Mouse (Mus musculus) CH12.LX (cell line): ENCODE results near the gene Hnrnpr. TPM values are rescaled to one million over a fixed set of nuclear protein-coding genes. Genes with fewer than 3 reads are reported as not detected.

Source experiments
- DNase-seq: peaks from one replicate; pipeline ENCODE4 v3.0.0-alpha.2; 2013; ENCODE audit errors: extremely low read depth
- H3K27ac ChIP-seq: 2 replicates; pipeline ENCODE4 v1.5.1; 2012; ENCODE audit warnings: low read depth, mild to moderate bottlenecking, control low read depth, moderate library complexity; ENCODE audit not compliant: insufficient read depth
- H3K27me3 ChIP-seq: replicated peaks from 2 replicates; pipeline ENCODE3; 2012; ENCODE audit warnings: inconsistent platforms
- H3K36me3 ChIP-seq, 2 experiments: replicated peaks in 1 of 2; 2 replicates each; pipeline versions ENCODE3 to v1.6.1; 2012; ENCODE audit warnings: inconsistent platforms in 1 of 2, low read length in 1 of 2, mild to moderate bottlenecking in 1 of 2, mixed read lengths in 1 of 2, moderate library complexity in 1 of 2; ENCODE audit not compliant: control insufficient read depth in 1 of 2, insufficient read depth in 1 of 2
- H3K4me1 ChIP-seq, 2 experiments: 2 replicates each; pipeline ENCODE4 v1.6.1; 2012; ENCODE audit warnings: inconsistent platforms in 1 of 2, moderate library complexity in 1 of 2; ENCODE audit not compliant: insufficient read depth in 2 of 2, control insufficient read depth in 1 of 2
- H3K4me2 ChIP-seq: 2 replicates; pipeline ENCODE4 v1.6.1; 2012; ENCODE audit warnings: low read depth, mild to moderate bottlenecking, control low read depth; ENCODE audit not compliant: poor library complexity, insufficient read depth, severe bottlenecking
- H3K4me3 ChIP-seq, 3 experiments: fragments of 150-350 bp in 1 of 3; sonication (generic) in 1 of 3; replicated peaks in 1 of 3; 2 replicates each; pipeline versions ENCODE3 to v1.5.1; 2011 to 2012; ENCODE audit warnings: low read depth in 2 of 3, low read length in 2 of 3, mild to moderate bottlenecking in 2 of 3, moderate library complexity in 2 of 3, control low read depth in 1 of 3, improper control_type of control experiment in 1 of 3, inconsistent platforms in 1 of 3, mixed read lengths in 1 of 3; ENCODE audit not compliant: poor library complexity in 1 of 3
- H3K79me2 ChIP-seq: replicated peaks from 2 replicates; pipeline ENCODE4 v1.6.1; 2012; ENCODE audit warnings: mild to moderate bottlenecking, moderate library complexity; ENCODE audit not compliant: control insufficient read depth, poor library complexity, insufficient read depth, severe bottlenecking; ENCODE audit errors: extremely low read depth
- H3K9ac ChIP-seq: 2 replicates; pipeline ENCODE4 v1.6.1; 2012; ENCODE audit warnings: low read depth, mild to moderate bottlenecking, control low read depth, moderate library complexity; ENCODE audit not compliant: insufficient read depth
- H3K9me3 ChIP-seq: replicated peaks from 2 replicates; pipeline ENCODE3; 2012; ENCODE audit warnings: low read length, inconsistent platforms, mixed read lengths
- BHLHE40 ChIP-seq: IDR thresholded peaks from 2 replicates; pipeline ENCODE4 v1.6.1; 2011; ENCODE audit warnings: mild to moderate bottlenecking, low read depth, low read length, improper control_type of control experiment
- CHD1 ChIP-seq: IDR thresholded peaks from 2 replicates; pipeline ENCODE4 v1.6.1; 2012; ENCODE audit warnings: low read depth, low read length, improper control_type of control experiment, inconsistent platforms
- CHD2 ChIP-seq: IDR thresholded peaks from 2 replicates; pipeline ENCODE4 v1.6.1; 2011; ENCODE audit warnings: low read length, improper control_type of control experiment
- CTCF ChIP-seq, 2 experiments: IDR thresholded peaks in 1 of 2; conservative IDR thresholded peaks in 1 of 2; 2 replicates each; pipeline ENCODE4 v1.5.1; 2011 to 2012; ENCODE audit warnings: low read depth in 2 of 2, low read length in 2 of 2, improper control_type of control experiment in 1 of 2, inconsistent platforms in 1 of 2, mild to moderate bottlenecking in 1 of 2, moderate library complexity in 1 of 2
- E2F4 ChIP-seq: IDR thresholded peaks from 2 replicates; pipeline ENCODE4 v1.6.1; 2011; ENCODE audit warnings: low read depth, low read length, improper control_type of control experiment; ENCODE audit not compliant: insufficient replicate concordance
- ELF1 ChIP-seq: IDR thresholded peaks from 2 replicates; pipeline ENCODE4 v1.6.1; 2014; ENCODE audit warnings: low read depth, mild to moderate bottlenecking, inconsistent platforms, low read length, improper control_type of control experiment
- EP300 ChIP-seq: IDR thresholded peaks from 2 replicates; pipeline ENCODE4 v1.6.1; 2011; ENCODE audit warnings: low read length, improper control_type of control experiment
- ETS1 ChIP-seq: conservative IDR thresholded peaks from 2 replicates; pipeline ENCODE4 v1.6.1; 2012; ENCODE audit warnings: low read depth, mild to moderate bottlenecking, inconsistent platforms, low read length, improper control_type of control experiment, moderate library complexity
- GABPA ChIP-seq: IDR thresholded peaks from 2 replicates; pipeline ENCODE4 v1.6.1; 2012; ENCODE audit warnings: low read depth, low read length, improper control_type of control experiment, inconsistent platforms; ENCODE audit not compliant: insufficient replicate concordance
- HCFC1 ChIP-seq: IDR thresholded peaks from 2 replicates; pipeline ENCODE4 v1.6.1; 2012; ENCODE audit warnings: low read depth, mild to moderate bottlenecking, inconsistent platforms, low read length, improper control_type of control experiment
- JUN ChIP-seq: IDR thresholded peaks from 2 replicates; pipeline ENCODE4 v1.6.1; 2011; ENCODE audit warnings: low read depth, mild to moderate bottlenecking, low read length, improper control_type of control experiment, moderate library complexity; ENCODE audit not compliant: insufficient read depth
- JUND ChIP-seq: conservative IDR thresholded peaks from 2 replicates; pipeline ENCODE4 v1.6.1; 2011; ENCODE audit warnings: low read depth, low read length, improper control_type of control experiment
- KAT2A ChIP-seq: IDR thresholded peaks from 2 replicates; pipeline ENCODE4 v1.6.1; 2012; ENCODE audit warnings: low read length, improper control_type of control experiment, inconsistent platforms; ENCODE audit not compliant: insufficient replicate concordance
- MAFK ChIP-seq: IDR thresholded peaks from 2 replicates; pipeline ENCODE4 v1.6.1; 2011; ENCODE audit warnings: low read length, improper control_type of control experiment; ENCODE audit not compliant: insufficient replicate concordance
- MAZ ChIP-seq: IDR thresholded peaks from 2 replicates; pipeline ENCODE4 v1.6.1; 2012; ENCODE audit warnings: low read depth, mild to moderate bottlenecking, inconsistent platforms, low read length, improper control_type of control experiment, moderate library complexity
- MEF2A ChIP-seq: IDR thresholded peaks from 2 replicates; pipeline ENCODE4 v1.6.1; 2014; ENCODE audit warnings: low read depth, mild to moderate bottlenecking, inconsistent platforms, low read length, improper control_type of control experiment, borderline replicate concordance
- MXI1 ChIP-seq: IDR thresholded peaks from 2 replicates; pipeline ENCODE4 v1.6.1; 2011; ENCODE audit warnings: mild to moderate bottlenecking, low read depth, low read length, improper control_type of control experiment
- MYC ChIP-seq: IDR thresholded peaks from 2 replicates; pipeline ENCODE4 v1.6.1; 2011; ENCODE audit warnings: low read depth, mild to moderate bottlenecking, improper control_type of control experiment, low read length
- NELFE ChIP-seq: IDR thresholded peaks from 2 replicates; pipeline ENCODE4 v1.6.1; 2011; ENCODE audit warnings: low read depth, low read length, improper control_type of control experiment
- NRF1 ChIP-seq: IDR thresholded peaks from 2 replicates; pipeline ENCODE4 v1.6.1; 2014; ENCODE audit warnings: low read depth, mild to moderate bottlenecking, inconsistent platforms, low read length, improper control_type of control experiment, moderate library complexity
- PAX5 ChIP-seq: IDR thresholded peaks from 2 replicates; pipeline ENCODE4 v1.6.1; 2012; ENCODE audit warnings: low read length, inconsistent platforms, mixed read lengths
- POLR2A ChIP-seq: IDR thresholded peaks from 2 replicates; pipeline ENCODE4 v1.6.1; 2011; ENCODE audit warnings: low read depth, mild to moderate bottlenecking, improper control_type of control experiment, low read length
- POLR2AphosphoS2 ChIP-seq: IDR thresholded peaks from 2 replicates; pipeline ENCODE4 v1.6.1; 2011; ENCODE audit warnings: low read depth, low read length, improper control_type of control experiment
- RAD21 ChIP-seq: IDR thresholded peaks from 2 replicates; pipeline ENCODE4 v1.6.1; 2011; ENCODE audit warnings: low read depth, mild to moderate bottlenecking, low read length, improper control_type of control experiment, moderate library complexity
- SIN3A ChIP-seq: IDR thresholded peaks from 2 replicates; pipeline ENCODE4 v1.6.1; 2012; ENCODE audit warnings: low read length, improper control_type of control experiment, inconsistent platforms
- TBP ChIP-seq: conservative IDR thresholded peaks from 2 replicates; pipeline ENCODE4 v1.6.1; 2011; ENCODE audit warnings: low read depth, low read length, improper control_type of control experiment
- UBTF ChIP-seq: IDR thresholded peaks from 2 replicates; pipeline ENCODE4 v1.6.1; 2012; ENCODE audit warnings: low read depth, mild to moderate bottlenecking, inconsistent platforms, low read length, improper control_type of control experiment, moderate library complexity
- USF1 ChIP-seq: IDR thresholded peaks from 2 replicates; pipeline ENCODE4 v1.6.1; 2014; ENCODE audit warnings: low read depth, mild to moderate bottlenecking, inconsistent platforms, low read length, improper control_type of control experiment
- USF2 ChIP-seq: conservative IDR thresholded peaks from 2 replicates; pipeline ENCODE4 v1.6.1; 2011; ENCODE audit warnings: low read depth, low read length, improper control_type of control experiment
- ZC3H11A ChIP-seq: IDR thresholded peaks from 2 replicates; pipeline ENCODE4 v1.6.1; 2012; ENCODE audit warnings: low read depth, mild to moderate bottlenecking, inconsistent platforms, low read length, improper control_type of control experiment
- ZKSCAN1 ChIP-seq: IDR thresholded peaks from 2 replicates; pipeline ENCODE4 v1.6.1; 2012; ENCODE audit warnings: low read depth, inconsistent platforms, low read length, improper control_type of control experiment, borderline replicate concordance
- ZMIZ1 ChIP-seq: IDR thresholded peaks from 2 replicates; pipeline ENCODE4 v1.6.1; 2012; ENCODE audit warnings: low read depth, mild to moderate bottlenecking, inconsistent platforms, low read length, improper control_type of control experiment
- ZNF384 ChIP-seq: IDR thresholded peaks from 2 replicates; pipeline ENCODE4 v1.6.1; 2012; ENCODE audit warnings: low read depth, low read length, improper control_type of control experiment, inconsistent platforms
- dilution Hi-C: fragments of 300-500 bp; cut with MboI; formaldehyde crosslinking; loops from 2 replicates; pipeline ENCODE4 v1.14.3; 2020; ENCODE audit warnings: low sequenced_read_pairs; ENCODE audit not compliant: extremely low pct_unique_long_range_greater_than_20kb, extremely low pct_ligation_motif_present
- in situ Hi-C: fragments of 300-500 bp; cut with MboI; formaldehyde crosslinking; loops from 3 replicates; pipeline ENCODE4 v1.14.3; 2019; ENCODE audit warnings: low sequenced_read_pairs, low pct_ligation_motif_present, low pct_unique_long_range_greater_than_20kb, mixed read lengths
- polyA plus RNA-seq: library from polyadenylated mRNA; unstranded; fragments of >175 nt; gene quantifications from 2 replicates; pipeline ENCODE4 v1.2.1, GENCODE M21; 2012; ENCODE audit warnings: low read depth; ENCODE audit not compliant: insufficient read length
- total RNA-seq, 2 experiments: library from RNA; depleted of rRNA; stranded (reverse); fragments of 300-350 nt in 1 of 2; fragments of >200 nt in 1 of 2; gene quantifications; 2 replicates each; pipeline ENCODE4 v1.2.3; 2012 to 2014

Hnrnpr gene
- total and polyA plus RNA-seq, 3 experiments: 65.6 to 130 (median 117) TPM

- in situ Hi-C loops: no loop called here
- no peaks in the 10 kb centered on the region for H3K9me3 ChIP-seq
- no peaks in the 10 kb centered on the region for H3K36me3 ChIP-seq
- no peak for TF ChIP-seq GABPA
- no peak for TF ChIP-seq POLR2A
- no peak for TF ChIP-seq TBP
- TF ChIP-seq MXI1: no peak
- no peak for TF ChIP-seq USF1
- TF ChIP-seq NELFE: no peak
- no peak for TF ChIP-seq KAT2A
- no peak for TF ChIP-seq SIN3A
- no peak for TF ChIP-seq ZMIZ1
- TF ChIP-seq, all 38 proteins: peak for 0
- Histone ChIP-seq H3K4me1 (peaks cover 13 to 24% of the 10 kb centered on the region in 2 experiments), H3K27me3 (peaks cover 54% of the 10 kb centered on the region), H3K27ac (no peak overlapping the region), H3K79me2 (no peaks in the 10 kb centered on the region), H3K4me3 (no peak overlapping the region), H3K9ac (no peak overlapping the region), H3K4me2 (no peak overlapping the region)
- dilution Hi-C loops: no loop called here
- DNase-seq: peak; percentile 51
Observed at GRCm38 (mm10) chr4:136261912-136262311, 48.8 kb upstream of the Hnrnpr start.

- Histone ChIP-seq H3K4me2 (no peak overlapping the region), H3K36me3 (no peaks in the 10 kb centered on the region), H3K27me3 (peaks cover 51% of the 10 kb centered on the region), H3K9me3 (no peaks in the 10 kb centered on the region), H3K9ac (no peak overlapping the region), H3K79me2 (no peaks in the 10 kb centered on the region), H3K4me3 (no peak overlapping the region), H3K27ac (no peak overlapping the region), H3K4me1 (peaks cover 13 to 25% of the 10 kb centered on the region in 2 experiments)
- dilution Hi-C loops: no loop called here
- DNase-seq: peak; percentile 64
- in situ Hi-C loops: no loop called here
- TF ChIP-seq MEF2A (no peak), BHLHE40 (peak; percentile 55; the same call in 1 of the 2 replicates), ZC3H11A (no peak), MAFK (no peak), POLR2AphosphoS2 (no peak), GABPA (no peak), POLR2A (no peak), CHD1 (no peak), USF1 (no peak), JUN (0 out of 2 replicates have a peak, but pooled peaks have one; percentile 12), ZKSCAN1 (no peak), MYC (peak; percentile 67; the same call in 1 of the 2 replicates), UBTF (no peak), CHD2 (no peak), USF2 (no peak), ZMIZ1 (no peak), E2F4 (no peak), MAZ (no peak), HCFC1 (no peak), KAT2A (no peak), ELF1 (no peak), NELFE (no peak), RAD21 (no peak), EP300 (peak; percentile 86), PAX5 (no peak), JUND (0 out of 2 replicates have a peak, but pooled peaks have one; percentile 30), TBP (no peak), NRF1 (no peak), SIN3A (no peak), ZNF384 (no peak), CTCF (conservative IDR thresholded peaks at IDR 0.05 in 1 of 2, IDR thresholded peaks at IDR 0.05 in 1 of 2; ENCODE audit: low read depth in 2 of 2, low read length in 2 of 2) (no peak), ETS1 (0 out of 2 replicates have a peak, but pooled peaks have one; percentile 35), MXI1 (no peak)
Observed at GRCm38 (mm10) chr4:136263555-136263954, 47.2 kb upstream of the Hnrnpr start.
